Mouse (Mus musculus) lung, postnatal 0 days (tissue): ENCODE results near the gene Gm42417.

Source experiments
- CTCF ChIP-seq: IDR thresholded peaks from 2 replicates; pipeline ENCODE4 v1.5.1; 2016; ENCODE audit warnings: antibody characterized with exemption, mild to moderate bottlenecking
- EP300 ChIP-seq: IDR thresholded peaks from 2 replicates; pipeline ENCODE4 v1.6.1; 2016; ENCODE audit warnings: antibody characterized with exemption, mild to moderate bottlenecking, control low read depth

DNA sequence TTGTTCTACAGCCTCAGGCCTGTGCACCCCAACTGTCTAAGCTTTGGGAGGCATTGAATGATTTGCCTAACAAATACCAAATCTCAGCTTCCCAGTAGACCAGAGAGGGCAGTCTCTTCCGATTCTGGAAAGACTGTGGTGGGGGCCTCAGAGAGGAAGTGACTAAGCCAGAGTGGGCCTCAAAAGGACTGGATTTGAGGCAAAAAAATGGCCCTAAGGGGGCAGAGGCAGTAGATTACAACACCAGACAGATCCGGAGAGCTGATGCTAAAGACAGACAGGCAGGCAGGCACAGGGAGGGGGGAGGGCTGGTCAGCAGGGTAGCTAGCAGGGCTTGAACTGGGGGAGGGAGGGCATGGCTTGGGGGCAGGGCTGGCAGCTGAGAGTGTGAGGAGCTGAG, 27.2 kb upstream of the Gm42417 start:
- TF ChIP-seq CTCF (no peak), EP300 (no peak)
